Mouse (Mus musculus) heart, postnatal 0 days (tissue): ENCODE measurements around the gene Scgb1a1. TPM values are rescaled to one million over a fixed set of nuclear protein-coding genes. Genes with fewer than 3 reads are reported as not detected.
A peak's percentile ranks its signal among the peaks of the same experiment; 100 is the strongest.

Experiments used
- ATAC-seq: fragments of 200-750 bp; cut with Nextera tagmentation; 2 replicates; pipeline ENCODE4 v1.8.0; 2017; ENCODE audit warnings: low read depth, moderate number of reproducible peaks, moderate library complexity; ENCODE audit not compliant: insufficient read depth
- DNase-seq: peaks from one replicate; pipeline ENCODE4 v3.0.0-alpha.2; 2016; ENCODE audit warnings: low spot score
- H3K27ac ChIP-seq: fragments of 300-500 bp; sonication (generic); 2 replicates; pipeline ENCODE4 v1.5.1; 2014; ENCODE audit warnings: low read depth, mild to moderate bottlenecking
- H3K27me3 ChIP-seq: fragments of 300-500 bp; sonication (generic); 2 replicates; pipeline ENCODE4 v1.6.1; 2014; ENCODE audit warnings: low read length, mixed read lengths; ENCODE audit not compliant: control insufficient read depth, insufficient read depth
- H3K36me3 ChIP-seq: fragments of 300-500 bp; sonication (generic); replicated peaks from 2 replicates; pipeline ENCODE4 v1.6.1; 2014; ENCODE audit warnings: low read length, mixed read lengths; ENCODE audit not compliant: control insufficient read depth, insufficient read depth
- H3K4me1 ChIP-seq: fragments of 300-500 bp; sonication (generic); 2 replicates; pipeline ENCODE4 v1.6.1; 2014; ENCODE audit warnings: antibody characterized with exemption; ENCODE audit not compliant: control insufficient read depth, insufficient read depth
- H3K4me2 ChIP-seq: fragments of 300-500 bp; sonication (generic); 2 replicates; pipeline ENCODE4 v1.6.1; 2014; ENCODE audit warnings: low read depth, mild to moderate bottlenecking, low read length, moderate library complexity
- H3K4me3 ChIP-seq: fragments of 300-500 bp; sonication (generic); 2 replicates; pipeline ENCODE4 v1.5.1; 2014; ENCODE audit warnings: low read depth, low read length
- H3K9ac ChIP-seq: fragments of 300-500 bp; sonication (generic); replicated peaks from 2 replicates; pipeline ENCODE4 v1.6.1; 2014; ENCODE audit warnings: low read depth, low read length, mixed read lengths
- H3K9me3 ChIP-seq: fragments of 300-500 bp; sonication (generic); replicated peaks from 2 replicates; pipeline ENCODE4 v1.6.1; 2016; ENCODE audit warnings: low read length; ENCODE audit not compliant: control insufficient read depth
- CTCF ChIP-seq: IDR thresholded peaks from 2 replicates; pipeline ENCODE4 v1.5.1; 2016; ENCODE audit warnings: antibody characterized with exemption, control low read depth, low read depth
- EP300 ChIP-seq: IDR thresholded peaks from 2 replicates; pipeline ENCODE4 v1.6.1; 2016; ENCODE audit warnings: antibody characterized with exemption, low read depth
- WGBS: fragments of 180-500 bp; shearing (Covaris S2); extraction: QIAGEN DNeasy Blood & Tissue Kit; methylation state at CpG from one replicate; pipeline ENCODE4 v1.1.7; 2014; 5-methylcytosine and 5-hydroxymethylcytosine counted together
- polyA plus RNA-seq: library from polyadenylated mRNA; unstranded; fragments of >200 nt; fragmentation: Nextera tagmentation; extraction: Ambion mirVana; gene quantifications from 2 replicates; pipeline ENCODE4 v1.2.1, GENCODE M21; 2015
- total RNA-seq: library from RNA; depleted of rRNA; stranded (reverse); fragments of >200 nt; gene quantifications from 2 replicates; pipeline ENCODE4 v1.2.3, GENCODE M21; 2014; ENCODE audit warnings: low replicate concordance

Gene Scgb1a1
- total and polyA plus RNA-seq, 2 experiments from 2014 or later = 1.3 TPM; not detected in 1

DNA sequence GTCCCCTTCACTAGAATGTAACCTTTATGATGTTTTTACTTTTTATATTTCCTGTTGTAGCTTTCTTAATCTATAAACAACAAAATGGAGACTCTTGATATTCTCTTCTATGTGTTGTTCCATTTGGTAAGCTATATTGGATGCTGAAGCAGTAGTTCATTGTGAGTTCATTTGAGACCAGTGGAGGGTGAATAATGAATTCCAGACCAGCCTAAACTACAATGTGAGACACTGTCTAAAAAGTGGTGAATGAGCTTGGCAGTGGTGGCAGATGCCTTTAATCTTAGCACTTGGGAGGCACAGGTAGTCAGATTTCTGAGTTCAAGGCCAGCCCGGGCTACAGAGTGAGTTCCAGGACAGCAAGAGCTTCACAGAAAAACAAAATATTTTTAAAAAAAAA is 44.6 kb downstream of the Scgb1a1 start:
- no peak for DNase-seq
- Histone ChIP-seq H3K4me2 (no peak overlapping the region), H3K27ac (no peak overlapping the region), H3K9me3 (no peaks in the 10 kb centered on the region), H3K4me3 (no peak overlapping the region), H3K36me3 (no peaks in the 10 kb centered on the region), H3K27me3 (no peaks in the 10 kb centered on the region), H3K4me1 (peaks cover 14% of the 10 kb centered on the region), H3K9ac (no peak overlapping the region)
- TF ChIP-seq EP300 (no peak), CTCF (no peak)
- WGBS = 96% methylated on average over 1 of the region's 1 CpGs
- no peak for ATAC-seq

DNA sequence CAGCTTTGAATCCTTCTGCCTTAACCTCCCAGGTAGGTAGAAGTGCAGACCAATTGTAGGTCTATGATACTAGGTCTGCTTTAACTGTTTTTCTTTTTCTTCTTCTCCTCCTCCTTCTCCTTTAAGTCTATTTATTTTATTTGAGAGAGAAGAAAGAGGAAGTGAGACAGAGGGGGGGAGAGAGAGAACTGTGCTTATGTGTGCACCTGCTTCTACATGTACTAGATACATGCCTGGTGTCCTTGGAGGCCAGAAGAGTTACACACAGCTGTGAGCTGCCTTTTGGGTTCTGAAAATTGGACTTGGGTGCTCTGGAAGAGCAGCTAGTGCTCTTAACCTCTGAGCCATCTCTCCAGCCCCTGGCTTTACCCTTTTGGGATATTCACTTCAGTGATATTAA is 46.7 kb downstream of the Scgb1a1 start:
- Histone ChIP-seq H3K27ac (no peak overlapping the region; the same call in 1 of the 2 replicates), H3K36me3 (no peaks in the 10 kb centered on the region), H3K4me2 (no peak overlapping the region), H3K9me3 (no peaks in the 10 kb centered on the region), H3K4me1 (no peaks in the 10 kb centered on the region), H3K27me3 (no peaks in the 10 kb centered on the region), H3K4me3 (no peak overlapping the region), H3K9ac (no peak overlapping the region)
- DNase-seq = no peak
- no peak for ATAC-seq
- no peak for TF ChIP-seq CTCF
- no peak for TF ChIP-seq EP300

DNA sequence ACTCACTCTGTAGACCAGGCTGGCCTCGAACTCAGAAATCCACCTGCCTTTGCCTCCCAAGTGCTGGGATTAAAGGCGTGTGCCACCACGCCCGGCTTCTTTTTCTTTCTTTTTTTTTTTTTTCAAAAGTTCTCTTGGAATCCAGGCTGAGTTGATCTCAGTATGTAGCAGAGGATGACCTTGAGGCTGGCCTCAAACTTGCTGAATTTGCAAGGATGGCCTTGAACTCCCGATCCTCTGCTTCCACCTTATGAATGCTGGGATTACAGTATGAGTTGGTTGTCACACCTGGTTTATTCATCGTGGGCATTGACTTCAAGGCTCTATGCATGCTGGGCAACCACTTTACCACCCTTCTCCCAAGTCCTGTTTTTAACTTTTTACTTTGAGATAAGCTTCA is 47.1 kb downstream of the Scgb1a1 start:
- 84% methylated on average over 6 of the region's 6 CpGs for whole genome bisulfite sequencing

DNA sequence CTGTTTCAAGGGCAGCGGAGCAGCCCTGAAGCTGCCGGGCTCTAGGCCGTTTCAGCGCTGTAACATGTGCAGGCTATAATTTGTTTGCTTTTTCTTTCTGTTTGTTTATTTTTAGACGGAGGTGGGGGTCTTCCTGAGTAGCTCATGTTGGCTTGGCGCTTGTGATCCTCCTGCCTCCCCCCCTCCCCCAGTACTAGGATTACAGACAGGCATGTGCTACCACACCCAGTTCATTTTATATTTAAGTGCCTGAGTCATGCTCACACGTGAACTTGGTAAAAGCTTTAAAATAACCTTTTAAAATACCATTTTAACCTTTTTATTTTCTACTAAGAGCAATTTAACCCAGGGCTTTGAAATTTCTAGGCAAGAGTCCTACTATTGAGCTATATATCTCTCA is 47.8 kb downstream of the Scgb1a1 start:
- TF ChIP-seq EP300 = no peak
- ATAC-seq (peak; percentile 60), DNase-seq (peak; percentile 34)
- Histone ChIP-seq H3K27me3 (no peaks in the 10 kb centered on the region), H3K4me3 (no peak overlapping the region), H3K4me2 (no peak overlapping the region), H3K9ac (no peak overlapping the region), H3K36me3 (no peaks in the 10 kb centered on the region), H3K4me1 (0 out of 2 replicates have a peak, but pooled peaks cover under 1% of the 10 kb centered on the region), H3K9me3 (no peaks in the 10 kb centered on the region), H3K27ac (no peak overlapping the region)
- WGBS = 42% methylated on average over 7 of the region's 7 CpGs

More for the DNA sequence above, 47.1 kb downstream of the Scgb1a1 start:
- Histone ChIP-seq H3K4me1 (no peaks in the 10 kb centered on the region), H3K9ac (no peak overlapping the region), H3K4me2 (no peak overlapping the region), H3K27ac (no peak overlapping the region), H3K36me3 (no peaks in the 10 kb centered on the region), H3K4me3 (no peak overlapping the region), H3K27me3 (no peaks in the 10 kb centered on the region), H3K9me3 (no peaks in the 10 kb centered on the region)
- TF ChIP-seq CTCF (no peak), EP300 (no peak)
- no peak for ATAC-seq
- DNase-seq = no peak

DNA sequence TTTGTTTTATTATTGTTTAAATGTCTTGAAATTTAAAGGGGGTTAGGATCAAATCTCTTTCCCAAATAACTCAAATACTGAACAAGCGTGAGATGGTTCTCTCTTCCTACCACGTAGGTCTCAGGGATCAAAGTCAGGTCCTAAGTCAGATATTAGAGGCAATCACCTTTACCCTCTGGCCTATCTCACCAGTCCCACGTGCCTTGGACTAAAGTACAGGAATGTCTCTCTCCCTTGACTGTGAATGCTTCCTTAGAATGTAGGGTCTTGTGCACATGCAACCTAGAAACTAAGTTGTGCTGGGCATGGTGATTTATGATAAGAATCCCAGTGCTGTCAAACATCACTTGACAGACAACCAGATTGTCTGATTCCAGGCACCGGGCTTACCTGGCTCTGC is 48.5 kb downstream of the Scgb1a1 start:
- DNase-seq (no peak), ATAC-seq (no peak)
- TF ChIP-seq EP300 (no peak), CTCF (no peak)
- WGBS = 65% methylated on average over 4 of the region's 4 CpGs
- no peak overlapping the region for H3K27ac ChIP-seq
- H3K9ac ChIP-seq = no peak overlapping the region
- H3K36me3 ChIP-seq = no peaks in the 10 kb centered on the region
- no peaks in the 10 kb centered on the region for H3K9me3 ChIP-seq
- no peak overlapping the region for H3K4me3 ChIP-seq
- H3K4me1 ChIP-seq = peaks cover 7% of the 10 kb centered on the region; the same call in 1 of the 2 replicates
- no peak overlapping the region for H3K4me2 ChIP-seq
- H3K27me3 ChIP-seq = no peaks in the 10 kb centered on the region

DNA sequence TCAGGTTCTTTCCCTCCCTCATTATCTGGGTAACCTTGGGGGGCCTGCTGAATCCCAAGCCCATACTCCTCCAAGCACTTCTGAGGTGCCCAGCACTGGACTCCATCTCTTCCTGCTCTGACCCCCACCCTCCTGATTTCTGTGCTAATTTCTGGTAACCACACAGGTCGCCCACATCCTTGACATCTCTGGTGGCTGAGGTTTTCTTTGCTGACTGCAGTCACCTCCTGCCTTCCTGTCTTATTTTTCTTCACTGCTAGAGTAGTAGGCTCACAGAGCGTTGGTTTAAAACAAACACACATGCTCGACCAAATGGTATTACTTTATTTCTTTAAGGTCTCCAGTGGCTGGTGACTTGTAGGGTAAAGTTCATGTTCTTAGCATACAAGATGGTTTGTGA is 49.6 kb downstream of the Scgb1a1 start:
- H3K9ac ChIP-seq = no peak overlapping the region
- H3K4me2 ChIP-seq = no peak overlapping the region
- H3K27ac ChIP-seq = no peak overlapping the region
- H3K27me3 ChIP-seq = no peaks in the 10 kb centered on the region
- WGBS = 74% methylated on average over 3 of the region's 3 CpGs
- DNase-seq = no peak
- no peaks in the 10 kb centered on the region for H3K36me3 ChIP-seq
- no peak for TF ChIP-seq EP300
- no peak for TF ChIP-seq CTCF
- no peak for ATAC-seq
- H3K4me1 ChIP-seq = peaks cover 18% of the 10 kb centered on the region
- no peak overlapping the region for H3K4me3 ChIP-seq
- H3K9me3 ChIP-seq = no peaks in the 10 kb centered on the region
